Mouse (Mus musculus): ENCODE measurements around the gene Nlk.

DNA sequence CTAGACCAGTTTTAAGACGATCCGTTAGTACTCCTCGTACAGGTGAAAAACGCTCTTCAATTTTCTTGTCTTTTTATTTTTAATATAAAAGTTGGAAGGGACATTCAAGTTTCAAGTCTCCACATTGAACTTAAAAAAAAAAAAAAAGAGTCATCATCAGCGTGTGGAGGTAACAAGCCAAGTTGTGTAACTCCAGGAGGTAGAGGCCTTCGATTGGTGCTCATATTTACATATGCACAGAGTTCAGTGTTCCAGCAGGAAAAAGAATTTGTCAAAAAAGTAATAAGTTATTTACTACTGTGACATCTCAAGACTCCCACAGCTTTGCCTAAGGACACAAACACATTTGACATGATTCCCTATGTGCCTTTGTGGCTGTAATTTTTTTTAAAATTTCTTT lies 129.6 kb downstream of the Nlk start:
- no peak for TF ChIP-seq CTCF (IDR thresholded peaks at IDR 0.05)
- no peak for TF ChIP-seq EP300 (IDR thresholded peaks at IDR 0.05)
